Mouse (Mus musculus) myocyte (in vitro differentiated cells): ENCODE data around the gene Gm1123.

Experiments used
- CEBPB ChIP-seq: IDR thresholded peaks from 2 replicates; pipeline ENCODE4 v1.6.1; 2011; ENCODE audit warnings: mild to moderate bottlenecking, moderate library complexity; ENCODE audit not compliant: poor library complexity, insufficient read depth, severe bottlenecking
- E2F4 ChIP-seq: IDR thresholded peaks from one replicate; pipeline ENCODE4 v1.6.1; 2011; ENCODE audit warnings: mild to moderate bottlenecking, control low read depth, moderate library complexity; ENCODE audit not compliant: insufficient read depth
- MAX ChIP-seq: IDR thresholded peaks from one replicate; pipeline ENCODE4 v1.6.1; 2011; ENCODE audit warnings: low read depth, mild to moderate bottlenecking, control low read depth
- MYOD1 ChIP-seq, 3 experiments: IDR thresholded peaks; one replicate each; pipeline ENCODE4 v1.6.1; 2011; ENCODE audit warnings: control low read depth in 2 of 3, low read depth in 2 of 3, mild to moderate bottlenecking in 2 of 3, moderate library complexity in 1 of 3; ENCODE audit not compliant: insufficient read length in 2 of 3, control insufficient read depth in 1 of 3
- MYOG ChIP-seq, 3 experiments: IDR thresholded peaks; one replicate each; pipeline ENCODE4 v1.6.1; 2011; ENCODE audit warnings: control low read depth in 2 of 3, low read depth in 2 of 3, mild to moderate bottlenecking in 2 of 3; ENCODE audit not compliant: insufficient read length in 2 of 3, control insufficient read depth in 1 of 3, insufficient read depth in 1 of 3
- POLR2A ChIP-seq: IDR thresholded peaks from one replicate; pipeline ENCODE4 v1.6.1; 2011; ENCODE audit warnings: low read depth, mild to moderate bottlenecking, control low read depth, moderate library complexity; ENCODE audit not compliant: insufficient read length
- POLR2AphosphoS2 ChIP-seq: IDR thresholded peaks from one replicate; pipeline ENCODE4 v1.6.1; 2011; ENCODE audit warnings: low read depth, control low read depth; ENCODE audit not compliant: insufficient read length
- REST ChIP-seq: IDR thresholded peaks from one replicate; pipeline ENCODE4 v1.6.1; 2011; ENCODE audit warnings: mild to moderate bottlenecking, control low read depth, moderate library complexity; ENCODE audit not compliant: insufficient read depth, insufficient read length
- TCF12 ChIP-seq: IDR thresholded peaks from one replicate; pipeline ENCODE4 v1.6.1; 2011; ENCODE audit warnings: mild to moderate bottlenecking, control low read depth; ENCODE audit not compliant: poor library complexity, insufficient read depth, severe bottlenecking
- TCF3 ChIP-seq: IDR thresholded peaks from one replicate; pipeline ENCODE4 v1.6.1; 2011; ENCODE audit warnings: low read depth, control low read depth; ENCODE audit not compliant: insufficient read length
- USF1 ChIP-seq: IDR thresholded peaks from one replicate; pipeline ENCODE4 v1.6.1; 2011; ENCODE audit warnings: low read depth, mild to moderate bottlenecking, control low read depth, moderate library complexity

GRCm38 (mm10) chr9:98999881-99000339 lies 35.6 kb downstream of the Gm1123 start:
- TF ChIP-seq CEBPB = no peak
- TF ChIP-seq TCF12 = no peak
- TF ChIP-seq POLR2A = no peak
- TF ChIP-seq USF1 = no peak
- TF ChIP-seq MYOG (IDR thresholded peaks at IDR 0.05; ENCODE audit: control insufficient read depth in 1 of 3, insufficient read depth in 1 of 3, insufficient read length in 2 of 3, low read depth in 2 of 3) = no peak
- TF ChIP-seq E2F4 = no peak
- no peak for TF ChIP-seq POLR2AphosphoS2
- TF ChIP-seq MAX = no peak
- no peak for TF ChIP-seq TCF3
- no peak for TF ChIP-seq MYOD1 (IDR thresholded peaks at IDR 0.05; ENCODE audit: control insufficient read depth in 1 of 3, insufficient read length in 2 of 3, low read depth in 2 of 3)
- no peak for TF ChIP-seq REST
